Mouse (Mus musculus) left cerebral cortex, adult 9 months (tissue): ENCODE measurements around the gene Acoxl.

Source experiments
- DNase-seq, 2 experiments: peaks; one replicate each; pipeline ENCODE4 v3.0.0; 2022; ENCODE audit warnings: low spot score in 2 of 2

Acoxl gene

GRCm38 (mm10) chr2:127937079-127937478 lies 98.4 kb downstream of the Acoxl start:
- DNase-seq: no peak

- DNase-seq: no peak
Observed at GRCm38 (mm10) chr2:127939206-127939605, 100.5 kb downstream of the Acoxl start.

- peak in 1 of 2 experiments; percentile 9 for DNase-seq
Observed at GRCm38 (mm10) chr2:127960579-127960978, 121.9 kb downstream of the Acoxl start.

- DNase-seq: peak in 1 of 2 experiments; percentile 26
Observed at GRCm38 (mm10) chr2:127961154-127961553, 122.5 kb downstream of the Acoxl start.

- peak; percentile 43 to 67 for DNase-seq
Observed at GRCm38 (mm10) chr2:127961802-127962433, 123.2 kb downstream of the Acoxl start.

- no peak for DNase-seq
Observed at GRCm38 (mm10) chr2:127968944-127969343, 130.3 kb downstream of the Acoxl start.

GRCm38 (mm10) chr2:127976276-127976675 lies 137.6 kb downstream of the Acoxl start:
- DNase-seq: no peak

- DNase-seq: no peak
Observed at GRCm38 (mm10) chr2:127978601-127979230, 140.0 kb downstream of the Acoxl start.

GRCm38 (mm10) chr2:127982610-127983009 lies 143.9 kb downstream of the Acoxl start:
- DNase-seq: no peak

GRCm38 (mm10) chr2:127983301-127983700 lies 144.6 kb downstream of the Acoxl start:
- no peak for DNase-seq

GRCm38 (mm10) chr2:127983981-127984380 lies 145.3 kb downstream of the Acoxl start:
- DNase-seq: no peak

- no peak for DNase-seq
Observed at GRCm38 (mm10) chr2:127987706-127988105, 149.0 kb downstream of the Acoxl start.

- DNase-seq: no peak
Observed at GRCm38 (mm10) chr2:127990856-127991479, 152.3 kb downstream of the Acoxl start.

GRCm38 (mm10) chr2:127991656-127992055 lies 153.0 kb downstream of the Acoxl start:
- DNase-seq: no peak

GRCm38 (mm10) chr2:128008662-128009423 lies 170.2 kb downstream of the Acoxl start:
- no peak for DNase-seq

GRCm38 (mm10) chr2:128014613-128015012 lies 175.9 kb downstream of the Acoxl start:
- DNase-seq: no peak

GRCm38 (mm10) chr2:128015602-128016001 lies 176.9 kb downstream of the Acoxl start:
- DNase-seq: no peak

- DNase-seq: no peak
Observed at GRCm38 (mm10) chr2:128020039-128020907, 181.6 kb downstream of the Acoxl start.

- DNase-seq: no peak
Observed at GRCm38 (mm10) chr2:128020908-128021193, 182.2 kb downstream of the Acoxl start.

GRCm38 (mm10) chr2:128023855-128024254 lies 185.2 kb downstream of the Acoxl start:
- no peak for DNase-seq

- no peak for DNase-seq
Observed at GRCm38 (mm10) chr2:128027696-128028095, 189.0 kb downstream of the Acoxl start.

GRCm38 (mm10) chr2:128029968-128030367 lies 191.3 kb downstream of the Acoxl start:
- DNase-seq: no peak
